Mouse (Mus musculus) spleen, postnatal 4 days (tissue): ENCODE data around the gene Rhd.
"Not testable (repeated sequence)": the region's sequence is repeated elsewhere in the genome, so short reads cannot be mapped to it uniquely, and the experiment has no call there.

Experiments used
- DNase-seq, 2 experiments: peaks; one replicate each; pipeline ENCODE4 v3.0.0; 2022; ENCODE audit warnings: low spot score in 2 of 2

The Rhd gene

GRCm38 (mm10) chr4:134863937-134864729, at the start of gene Rhd:
TSS of gene Rhd (plus strand) at chr4:134864536.
- DNase-seq = peak; percentile 82 to 86

GRCm38 (mm10) chr4:134817706-134818105, 46.6 kb upstream of the Rhd start:
- DNase-seq = no peak

- no peak for DNase-seq
Measured at GRCm38 (mm10) chr4:134821061-134821460, 43.3 kb upstream of the Rhd start.

GRCm38 (mm10) chr4:134823560-134823959, 40.8 kb upstream of the Rhd start:
- no peak for DNase-seq

- DNase-seq = not testable (repeated sequence)
Measured at GRCm38 (mm10) chr4:134825864-134826263, 38.5 kb upstream of the Rhd start.

- DNase-seq = no peak
Measured at GRCm38 (mm10) chr4:134826348-134826747, 38.0 kb upstream of the Rhd start.

- DNase-seq = no peak
Measured at GRCm38 (mm10) chr4:134827806-134828205, 36.5 kb upstream of the Rhd start.

- no peak for DNase-seq
Measured at GRCm38 (mm10) chr4:134831934-134832333, 32.4 kb upstream of the Rhd start.

- DNase-seq = no peak
Measured at GRCm38 (mm10) chr4:134835486-134835885, 28.9 kb upstream of the Rhd start.

GRCm38 (mm10) chr4:134838221-134838620, 26.1 kb upstream of the Rhd start:
- no peak for DNase-seq

GRCm38 (mm10) chr4:134838706-134839105, 25.6 kb upstream of the Rhd start:
- DNase-seq = not testable (repeated sequence)

- DNase-seq = no peak
Measured at GRCm38 (mm10) chr4:134840231-134840630, 24.1 kb upstream of the Rhd start.

- DNase-seq = no peak
Measured at GRCm38 (mm10) chr4:134843566-134843965, 20.8 kb upstream of the Rhd start.

- DNase-seq = no peak
Measured at GRCm38 (mm10) chr4:134847587-134847986, 16.7 kb upstream of the Rhd start.

- DNase-seq = no peak
Measured at GRCm38 (mm10) chr4:134850551-134850950, 13.8 kb upstream of the Rhd start.

GRCm38 (mm10) chr4:134851236-134851635, 13.1 kb upstream of the Rhd start:
- DNase-seq = no peak

GRCm38 (mm10) chr4:134851876-134852275, 12.5 kb upstream of the Rhd start:
- DNase-seq = no peak

- peak; percentile 70 to 87 for DNase-seq
Measured at GRCm38 (mm10) chr4:134852438-134853255, 11.7 kb upstream of the Rhd start.

- peak; percentile 99 to 100 for DNase-seq
Measured at GRCm38 (mm10) chr4:134853259-134853636, 11.1 kb upstream of the Rhd start, which contains the start of gene Maco1. TSS of gene Maco1 (minus strand) at chr4:134853345.

GRCm38 (mm10) chr4:134853637-134854485, 10.5 kb upstream of the Rhd start:
- DNase-seq = peak; percentile 94 to 97

- DNase-seq = no peak
Measured at GRCm38 (mm10) chr4:134855371-134855770, 9.0 kb upstream of the Rhd start.

- no peak for DNase-seq
Measured at GRCm38 (mm10) chr4:134856056-134856455, 8.3 kb upstream of the Rhd start.
